Mouse (Mus musculus) midbrain, embryonic 10.5 days (tissue): Measurements from ENCODE around the gene Myt1. TPM values are rescaled to one million over a fixed set of nuclear protein-coding genes. Genes with fewer than 3 reads are reported as not detected.

Source experiments
- DNase-seq: peaks from one replicate; pipeline ENCODE4 v3.0.0-alpha.2; 2017; ENCODE audit warnings: low spot score
- H3K27ac ChIP-seq: fragments of 300-500 bp; sonication (generic); replicated peaks from 2 replicates; pipeline ENCODE4 v1.5.1; 2016; ENCODE audit warnings: mild to moderate bottlenecking
- H3K27me3 ChIP-seq: fragments of 300-500 bp; sonication (generic); 2 replicates; pipeline ENCODE4 v1.6.1; 2016; ENCODE audit warnings: low read depth, mild to moderate bottlenecking; ENCODE audit not compliant: poor library complexity, severe bottlenecking
- H3K36me3 ChIP-seq: fragments of 300-500 bp; sonication (generic); 2 replicates; pipeline ENCODE4 v1.6.1; 2016; ENCODE audit warnings: mild to moderate bottlenecking, moderate library complexity
- H3K4me1 ChIP-seq: fragments of 300-500 bp; sonication (generic); 2 replicates; pipeline ENCODE4 v1.6.1; 2016
- H3K4me3 ChIP-seq: fragments of 300-500 bp; sonication (generic); 2 replicates; pipeline ENCODE4 v1.5.1; 2016; ENCODE audit warnings: mild to moderate bottlenecking, moderate library complexity
- H3K9me3 ChIP-seq: fragments of 300-500 bp; sonication (generic); replicated peaks from 2 replicates; pipeline ENCODE4 v1.6.1; 2016; ENCODE audit warnings: mild to moderate bottlenecking
- WGBS: fragments of 180-500 bp; shearing (Covaris S2); methylation state at CpG from one replicate; pipeline ENCODE4 v1.1.7; 2016; 5-methylcytosine and 5-hydroxymethylcytosine counted together
- polyA plus RNA-seq: library from polyadenylated mRNA; unstranded; fragments of >200 nt; fragmentation: Nextera tagmentation; extraction: Ambion mirVana; gene quantifications from 2 replicates; pipeline ENCODE4 v1.2.1, GENCODE M21; 2016

Myt1 gene
- 14.3 and 33.2 TPM in 2 replicates for polyA plus RNA-seq

- Histone ChIP-seq H3K27ac (peak within 1 kb of the TSS; percentile 90), H3K4me1 (peaks cover 84% of the 10 kb centered on the region), H3K36me3 (no peaks in the 10 kb centered on the region), H3K9me3 (no peaks in the 10 kb centered on the region), H3K27me3 (no peaks in the 10 kb centered on the region), H3K4me3 (peak within 1 kb of the TSS; percentile 54)
- DNase-seq: peak; percentile 81
- WGBS: 30% methylated on average over 8 of the region's 8 CpGs
These were observed at the start of gene Myt1 for GRCm38 (mm10) chr2:181763006-181763830. Gene Myt1, plus strand, starts transcription at chr2:181763332.

GRCm38 (mm10) chr2:181713749-181714148 is 49.4 kb upstream of the Myt1 start:
- Histone ChIP-seq H3K36me3 (0 out of 2 replicates have a peak, but pooled peaks cover 5% of the 10 kb centered on the region), H3K4me3 (no peak overlapping the region), H3K9me3 (no peaks in the 10 kb centered on the region), H3K4me1 (peaks cover 28% of the 10 kb centered on the region), H3K27me3 (no peaks in the 10 kb centered on the region), H3K27ac (no peak overlapping the region; the same call in 1 of the 2 replicates)
- DNase-seq: no peak
- 73% methylated on average over 1 of the region's 1 CpGs for WGBS

- no peaks in the 10 kb centered on the region for H3K9me3 ChIP-seq
- DNase-seq: peak; percentile 54
- 1% methylated on average over 7 of the region's 7 CpGs for WGBS
- peak within 1 kb of the TSS; percentile 82 for H3K27ac ChIP-seq
- no peaks in the 10 kb centered on the region for H3K27me3 ChIP-seq
- peak within 1 kb of the TSS; percentile 52 for H3K4me3 ChIP-seq
- H3K4me1 ChIP-seq: peaks cover 28% of the 10 kb centered on the region
- peaks cover 13% of the 10 kb centered on the region; the same call in 1 of the 2 replicates for H3K36me3 ChIP-seq
These were observed 48.2 kb upstream of the Myt1 start, which contains the start of gene Oprl1 for GRCm38 (mm10) chr2:181714903-181715326. Gene Oprl1, plus strand, starts transcription at chr2:181715016.

- H3K4me3 ChIP-seq: peak overlapping the region; percentile 52
- WGBS: 77% methylated on average over 3 of the region's 3 CpGs
- H3K27ac ChIP-seq: peak overlapping the region; percentile 82
- H3K9me3 ChIP-seq: no peaks in the 10 kb centered on the region
- peaks cover 28% of the 10 kb centered on the region for H3K4me1 ChIP-seq
- no peak for DNase-seq
- H3K36me3 ChIP-seq: peaks cover 13% of the 10 kb centered on the region; the same call in 1 of the 2 replicates
- H3K27me3 ChIP-seq: no peaks in the 10 kb centered on the region
These were observed 47.8 kb upstream of the Myt1 start for GRCm38 (mm10) chr2:181715382-181715781.

- H3K27me3 ChIP-seq: no peaks in the 10 kb centered on the region
- WGBS: 91% methylated on average over 3 of the region's 3 CpGs
- DNase-seq: no peak
- H3K4me3 ChIP-seq: no peak overlapping the region
- H3K4me1 ChIP-seq: peaks cover 28% of the 10 kb centered on the region
- H3K9me3 ChIP-seq: no peaks in the 10 kb centered on the region
- no peak overlapping the region for H3K27ac ChIP-seq
- H3K36me3 ChIP-seq: peaks cover 13% of the 10 kb centered on the region; the same call in 1 of the 2 replicates
These were observed 46.1 kb upstream of the Myt1 start for GRCm38 (mm10) chr2:181716991-181717390.

GRCm38 (mm10) chr2:181720061-181720460 is 43.1 kb upstream of the Myt1 start:
- Histone ChIP-seq H3K27me3 (no peaks in the 10 kb centered on the region), H3K4me1 (peaks cover 7% of the 10 kb centered on the region), H3K9me3 (no peaks in the 10 kb centered on the region), H3K4me3 (no peak overlapping the region), H3K27ac (no peak overlapping the region), H3K36me3 (peaks cover 13% of the 10 kb centered on the region; the same call in 1 of the 2 replicates)
- WGBS: 41% methylated on average over 3 of the region's 3 CpGs
- no peak for DNase-seq

- Histone ChIP-seq H3K27ac (no peak overlapping the region), H3K4me3 (no peak overlapping the region), H3K4me1 (no peaks in the 10 kb centered on the region), H3K27me3 (no peaks in the 10 kb centered on the region), H3K9me3 (no peaks in the 10 kb centered on the region), H3K36me3 (peaks cover 13% of the 10 kb centered on the region; the same call in 1 of the 2 replicates)
- no peak for DNase-seq
These were observed 41.9 kb upstream of the Myt1 start for GRCm38 (mm10) chr2:181721200-181721599.

- no peaks in the 10 kb centered on the region for H3K27me3 ChIP-seq
- no peaks in the 10 kb centered on the region for H3K9me3 ChIP-seq
- H3K4me3 ChIP-seq: no peak overlapping the region
- no peaks in the 10 kb centered on the region for H3K4me1 ChIP-seq
- peaks cover 13% of the 10 kb centered on the region; the same call in 1 of the 2 replicates for H3K36me3 ChIP-seq
- peak; percentile 52 for DNase-seq
- no peak overlapping the region for H3K27ac ChIP-seq
- WGBS: 16% methylated on average over 3 of the region's 3 CpGs
These were observed 40.9 kb upstream of the Myt1 start for GRCm38 (mm10) chr2:181722213-181722612.

GRCm38 (mm10) chr2:181727659-181728262 is 35.4 kb upstream of the Myt1 start:
- H3K9me3 ChIP-seq: no peaks in the 10 kb centered on the region
- H3K4me3 ChIP-seq: no peak overlapping the region
- no peaks in the 10 kb centered on the region for H3K27me3 ChIP-seq
- no peaks in the 10 kb centered on the region for H3K36me3 ChIP-seq
- 52% methylated on average over 9 of the region's 9 CpGs for WGBS
- H3K4me1 ChIP-seq: peaks cover 10% of the 10 kb centered on the region
- DNase-seq: no peak
- peak overlapping the region; percentile 39 for H3K27ac ChIP-seq

GRCm38 (mm10) chr2:181730051-181730450 is 33.1 kb upstream of the Myt1 start:
- Histone ChIP-seq H3K4me3 (no peak overlapping the region), H3K36me3 (no peaks in the 10 kb centered on the region), H3K4me1 (peaks cover 10% of the 10 kb centered on the region), H3K9me3 (no peaks in the 10 kb centered on the region), H3K27me3 (no peaks in the 10 kb centered on the region), H3K27ac (no peak overlapping the region)
- DNase-seq: no peak
- WGBS: 75% methylated on average over 3 of the region's 3 CpGs

- WGBS: 82% methylated on average over 1 of the region's 1 CpGs
These were observed 10.5 kb upstream of the Myt1 start for GRCm38 (mm10) chr2:181752626-181753025.

GRCm38 (mm10) chr2:181758147-181758725 is 4.9 kb upstream of the Myt1 start:
- Histone ChIP-seq H3K36me3 (no peaks in the 10 kb centered on the region), H3K4me1 (peaks cover 51% of the 10 kb centered on the region)

More at GRCm38 (mm10) chr2:181752626-181753025, 10.5 kb upstream of the Myt1 start:
- no peak overlapping the region for H3K27ac ChIP-seq
- H3K27me3 ChIP-seq: no peaks in the 10 kb centered on the region
- H3K36me3 ChIP-seq: no peaks in the 10 kb centered on the region
- DNase-seq: no peak
- H3K9me3 ChIP-seq: no peaks in the 10 kb centered on the region
- H3K4me1 ChIP-seq: no peaks in the 10 kb centered on the region
- H3K4me3 ChIP-seq: no peak overlapping the region

More at GRCm38 (mm10) chr2:181758147-181758725, 4.9 kb upstream of the Myt1 start:
- no peak for DNase-seq
- no peaks in the 10 kb centered on the region for H3K27me3 ChIP-seq
- WGBS: 85% methylated on average over 2 of the region's 2 CpGs
- H3K27ac ChIP-seq: peak overlapping the region; percentile 80; the same call in 1 of the 2 replicates
- no peaks in the 10 kb centered on the region for H3K9me3 ChIP-seq
- H3K4me3 ChIP-seq: no peak overlapping the region
